Mouse (Mus musculus): Measurements from ENCODE around the gene Nbea.
A peak's percentile ranks its signal among the peaks of the same experiment; 100 is the strongest.

Gene Nbea

DNA sequence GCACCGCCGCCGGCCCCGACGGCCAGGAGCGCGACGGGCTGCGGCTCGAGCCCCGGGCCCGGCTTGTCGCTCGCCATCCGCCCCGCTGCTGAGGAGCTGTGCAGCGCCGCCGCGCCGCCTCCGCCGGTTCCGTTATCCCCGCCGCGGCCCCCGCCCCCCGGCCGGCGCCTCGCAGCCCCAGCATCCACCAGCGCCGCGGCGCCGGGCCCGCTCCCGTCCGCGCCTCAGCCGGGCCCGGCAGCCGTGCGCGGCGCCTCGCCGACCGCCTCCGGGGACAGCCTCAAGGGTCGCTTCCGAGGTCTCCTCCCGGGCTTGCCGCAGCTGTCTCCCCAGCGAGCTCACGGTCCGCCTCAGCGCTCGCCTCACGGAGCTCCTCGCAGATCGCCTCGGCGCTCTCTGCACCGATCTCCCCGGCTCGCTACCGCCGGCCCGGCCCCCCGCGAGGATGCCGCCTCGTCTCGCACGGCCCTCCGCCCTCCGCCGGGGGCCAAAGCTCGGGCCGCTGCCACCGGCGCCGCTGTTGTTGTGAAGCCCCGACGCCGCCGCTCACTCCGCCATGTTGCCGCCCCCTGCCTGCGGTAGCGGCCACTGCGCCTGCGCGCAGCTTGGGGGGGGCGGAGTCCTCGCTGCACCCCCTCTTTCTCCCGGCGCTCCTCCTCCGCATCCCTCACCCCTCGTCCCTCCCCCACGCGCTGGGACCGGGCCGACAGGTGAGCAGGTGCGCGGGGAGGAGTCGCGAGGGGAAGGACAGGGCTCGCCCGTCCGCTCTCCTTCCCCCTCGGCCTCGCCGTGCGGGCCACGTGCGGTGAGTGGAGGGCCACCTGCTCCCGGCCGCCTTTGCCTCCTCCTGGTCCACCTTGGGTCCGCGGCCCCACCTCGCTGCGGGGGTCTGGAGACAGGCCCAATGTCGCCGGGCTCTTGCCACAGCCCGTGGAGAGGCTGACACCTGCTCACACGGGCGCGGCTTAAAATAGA lies at the start of gene Nbea:
Gene Nbea (minus strand): TSS at position 543 of the 975 bp plus-strand sequence.
- DNase-seq = peak; percentile 89

DNA sequence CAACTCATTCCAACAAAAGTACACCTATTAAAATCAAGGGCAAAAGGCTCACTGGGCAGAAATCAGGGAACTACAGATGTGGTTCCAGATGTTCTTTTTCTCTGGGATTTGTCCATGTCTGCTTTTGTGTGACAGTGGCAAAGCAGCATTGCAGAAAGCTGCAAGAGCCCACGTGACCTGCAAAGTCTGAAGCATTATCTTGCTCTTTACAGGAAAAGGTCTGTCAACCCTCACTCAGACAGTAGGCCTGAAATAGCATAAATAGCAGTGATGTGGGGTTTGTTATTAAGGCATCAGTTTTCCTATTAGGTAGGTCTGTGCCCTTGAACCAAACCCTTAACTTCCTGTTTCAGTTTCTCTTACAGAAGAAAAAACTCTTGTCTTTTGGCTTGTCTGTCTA lies 45.8 kb upstream of the Nbea start:
- no peak for DNase-seq

DNA sequence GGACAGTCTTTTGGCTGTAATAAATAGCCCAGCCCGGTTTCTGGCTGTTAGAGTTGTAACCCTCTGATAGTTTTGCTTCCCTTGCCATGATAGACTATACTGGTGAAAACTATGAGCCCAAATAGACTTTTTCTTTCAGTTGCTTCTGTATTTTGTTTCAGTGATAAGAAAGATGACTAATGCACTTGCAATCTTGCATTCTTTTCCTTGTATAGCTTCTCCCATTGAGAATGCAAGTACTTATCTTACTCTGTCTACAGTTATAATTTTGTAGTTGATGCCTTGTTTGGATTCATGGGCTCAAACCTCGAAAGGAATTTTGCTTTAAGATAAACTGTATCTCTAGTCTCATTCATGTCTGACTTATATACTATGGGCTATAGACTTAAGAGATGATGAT lies 32.5 kb upstream of the Nbea start:
- DNase-seq = no peak

DNA sequence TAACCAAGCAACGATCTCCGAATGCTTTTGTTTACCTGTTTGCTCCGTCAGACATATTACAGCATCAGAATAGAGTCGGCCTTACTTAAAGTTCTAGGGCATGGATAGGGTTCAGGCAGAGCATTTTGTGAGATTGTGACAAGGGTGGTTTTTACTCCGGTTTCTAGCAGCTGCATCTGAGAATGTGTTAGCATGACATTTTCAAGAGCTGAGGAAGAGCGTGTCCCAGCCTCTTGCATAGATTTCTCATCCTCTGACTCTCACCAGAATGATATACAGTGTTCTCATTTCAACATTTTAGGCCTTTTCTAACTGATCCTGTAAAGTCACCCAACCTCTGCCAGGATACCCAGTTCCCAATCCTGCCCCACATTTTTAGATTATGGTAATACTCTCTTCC lies 20.5 kb upstream of the Nbea start:
- peak; percentile 12 for DNase-seq

DNA sequence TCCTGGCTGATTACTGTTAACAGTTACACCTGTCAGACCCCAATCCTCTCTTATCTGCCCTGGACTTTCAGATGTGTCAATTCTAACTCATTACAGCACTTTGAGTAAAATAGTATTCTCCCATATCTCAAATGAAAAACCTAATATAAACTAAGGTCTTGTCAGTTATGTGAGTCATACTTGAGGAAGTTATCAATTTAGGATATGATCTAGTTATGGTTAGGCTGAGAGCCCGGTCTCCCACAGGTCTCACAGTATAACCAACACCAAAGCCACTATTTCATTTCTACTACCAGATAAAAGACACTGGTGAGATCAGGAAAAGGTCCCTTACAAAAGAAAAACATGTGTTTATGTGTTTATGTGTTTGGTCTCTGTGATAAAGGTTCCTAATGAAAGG lies 4.7 kb upstream of the Nbea start:
- no peak for DNase-seq

DNA sequence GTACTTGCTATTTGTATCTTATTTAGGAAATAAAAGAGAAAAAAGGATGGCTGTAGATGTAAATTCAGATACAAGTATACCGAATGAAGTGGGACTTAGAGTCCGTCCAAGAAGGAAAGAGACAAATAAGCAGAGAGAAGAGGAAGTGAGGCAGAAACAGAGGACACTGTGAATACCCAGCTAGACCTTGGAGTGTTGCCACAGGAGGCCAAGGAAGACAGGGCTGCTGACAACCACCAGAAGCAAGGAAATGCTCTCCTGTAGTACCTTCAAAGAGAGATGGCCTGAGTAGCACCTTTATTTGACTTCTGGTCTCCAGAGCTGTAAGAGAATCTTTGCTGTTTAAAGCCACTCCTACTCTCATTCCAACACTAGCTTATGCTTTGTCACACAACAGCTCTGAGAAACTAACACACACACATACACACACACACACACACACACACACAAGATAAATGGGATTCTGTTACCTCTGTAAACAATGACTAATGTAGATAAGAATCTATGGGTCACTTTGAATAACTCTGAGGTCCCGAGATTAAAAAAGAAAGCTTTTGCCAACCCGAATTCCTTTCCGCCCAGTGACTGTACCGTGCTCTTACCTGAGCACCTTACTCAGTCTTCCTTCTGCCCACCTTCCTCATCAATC lies 3.8 kb upstream of the Nbea start:
- DNase-seq = no peak

DNA sequence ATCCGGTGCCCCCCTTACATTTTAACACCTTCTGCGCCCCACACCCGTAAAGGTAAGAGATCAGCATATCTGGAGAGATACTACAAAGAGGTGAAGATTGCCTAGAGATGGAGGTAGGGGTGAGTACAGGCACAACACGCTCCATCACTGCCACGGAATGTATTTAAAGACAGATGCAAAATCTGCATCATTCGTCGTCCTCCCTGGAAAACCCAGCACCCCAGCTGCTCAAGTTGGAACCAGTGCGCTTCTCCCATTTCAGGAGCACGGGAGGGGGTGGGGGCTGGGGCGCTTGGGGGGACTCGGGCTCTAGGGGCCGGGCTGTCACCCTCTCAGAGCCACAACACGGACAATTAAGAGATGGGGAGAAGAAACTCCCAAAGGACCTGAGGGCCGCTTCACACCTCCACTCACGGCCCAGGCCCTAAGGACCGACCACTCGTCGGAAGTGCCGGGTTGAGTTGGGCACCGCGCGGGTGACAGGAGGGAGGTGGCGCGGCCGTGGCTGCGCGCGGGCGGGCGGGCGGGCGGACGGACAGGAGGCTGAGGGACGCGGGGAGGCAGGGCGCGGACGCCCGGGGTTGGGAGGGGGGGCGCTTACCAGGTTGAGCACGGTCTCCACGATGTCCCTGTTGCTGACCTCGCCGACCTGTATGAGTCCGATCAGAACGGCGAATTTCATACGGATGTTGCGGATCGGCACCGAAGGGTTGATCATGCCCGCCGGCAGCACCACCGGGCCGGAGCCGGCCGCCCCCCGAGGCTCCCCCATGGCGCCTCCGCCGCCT lies 936 bp downstream of the Nbea start:
- peak; percentile 49 for DNase-seq

DNA sequence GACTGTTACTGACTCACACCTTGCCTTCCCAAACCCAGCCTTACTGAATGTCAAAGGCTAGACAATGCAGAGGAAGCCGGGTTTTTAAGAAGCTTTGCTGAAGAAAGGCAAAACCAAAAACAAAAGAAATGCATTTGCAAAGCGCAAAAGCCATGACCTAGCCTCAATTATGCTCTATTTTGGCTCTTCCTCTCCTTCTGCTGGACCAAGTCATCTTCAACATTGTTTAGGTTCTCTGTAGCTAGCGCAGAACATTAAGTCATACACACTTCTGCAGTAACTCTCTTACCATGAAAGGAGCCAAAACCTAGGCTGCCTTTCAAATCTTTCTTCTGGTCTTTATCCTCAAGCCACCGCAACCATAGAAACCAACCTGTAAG lies 1.5 kb downstream of the Nbea start:
- no peak for DNase-seq

DNA sequence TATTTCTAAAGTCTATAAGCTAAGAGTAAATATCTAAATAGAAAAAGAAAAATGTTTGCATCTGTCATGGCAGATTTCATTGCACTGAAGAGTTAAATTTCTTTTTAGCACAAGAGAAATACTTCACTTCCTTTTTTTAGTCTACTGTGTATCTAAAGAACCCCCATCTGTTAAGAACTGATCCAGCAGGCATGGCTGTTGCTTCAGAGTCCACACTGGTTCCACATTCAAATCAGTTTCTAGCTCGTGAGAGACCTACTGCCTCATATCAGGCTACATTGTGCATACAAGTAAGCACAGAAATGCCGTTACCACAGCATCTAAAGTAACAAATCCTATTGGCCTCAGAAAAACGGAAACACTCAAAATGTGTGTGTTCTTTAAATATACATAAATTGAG lies 2.5 kb downstream of the Nbea start:
- DNase-seq = peak; percentile 33

DNA sequence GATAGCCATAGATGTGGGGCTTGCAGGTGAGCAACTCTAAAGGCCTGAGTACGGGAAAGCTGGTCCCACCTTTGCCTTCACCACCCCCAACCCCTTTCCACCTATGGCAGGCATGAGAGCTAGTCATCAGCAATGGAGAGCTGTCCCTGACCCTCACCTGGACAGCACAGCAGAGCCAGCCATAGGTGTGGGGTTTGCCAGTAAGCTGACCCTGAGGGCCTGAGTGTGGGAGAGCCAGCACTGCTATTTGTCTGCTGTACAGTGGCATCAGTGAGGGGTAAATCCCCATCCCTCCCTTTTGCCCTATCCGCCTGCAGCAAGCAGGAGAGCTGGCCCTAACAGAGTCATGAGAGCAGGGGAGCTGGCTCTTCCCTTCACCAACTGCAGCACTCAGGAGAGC lies 25.6 kb downstream of the Nbea start:
- no peak for DNase-seq

DNA sequence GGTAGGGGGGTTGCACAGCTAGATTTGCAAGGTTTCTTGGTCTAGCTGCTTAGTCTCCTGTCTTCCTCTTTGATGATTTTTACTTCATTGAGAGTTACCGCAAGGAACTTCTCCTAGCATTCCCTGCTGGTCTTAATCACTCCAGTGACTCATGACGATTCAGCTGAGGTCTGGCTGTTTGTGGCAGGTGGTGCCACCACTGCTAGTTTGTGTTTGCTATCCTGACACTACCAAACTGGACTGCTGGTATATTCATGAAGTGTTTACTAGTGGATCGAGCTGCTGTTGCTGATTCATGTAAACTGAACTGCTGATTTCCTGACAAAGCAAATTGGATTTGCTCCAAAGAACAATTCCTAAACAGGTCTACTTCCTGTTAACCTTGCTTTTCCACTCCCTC lies 56.8 kb downstream of the Nbea start:
- no peak for DNase-seq

DNA sequence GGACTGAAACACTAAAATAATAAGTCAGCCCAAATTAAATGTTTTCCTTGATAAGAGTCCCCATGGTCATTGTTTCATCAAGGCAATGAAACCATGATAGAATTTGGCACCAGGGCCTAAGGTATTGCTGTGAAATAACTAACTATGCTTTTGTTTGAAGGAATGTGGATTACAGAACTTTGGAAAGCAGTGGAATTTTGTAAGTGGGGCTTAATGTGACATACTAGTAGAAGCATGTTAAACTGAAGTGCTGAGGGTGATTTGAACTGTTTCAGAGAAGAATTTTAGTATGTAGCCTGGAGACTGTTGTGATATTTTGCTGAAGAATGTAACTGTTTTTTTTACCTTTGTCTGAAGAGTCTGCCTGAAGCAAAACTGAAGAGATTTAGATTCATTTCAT lies 66.9 kb downstream of the Nbea start:
- no peak for DNase-seq

DNA sequence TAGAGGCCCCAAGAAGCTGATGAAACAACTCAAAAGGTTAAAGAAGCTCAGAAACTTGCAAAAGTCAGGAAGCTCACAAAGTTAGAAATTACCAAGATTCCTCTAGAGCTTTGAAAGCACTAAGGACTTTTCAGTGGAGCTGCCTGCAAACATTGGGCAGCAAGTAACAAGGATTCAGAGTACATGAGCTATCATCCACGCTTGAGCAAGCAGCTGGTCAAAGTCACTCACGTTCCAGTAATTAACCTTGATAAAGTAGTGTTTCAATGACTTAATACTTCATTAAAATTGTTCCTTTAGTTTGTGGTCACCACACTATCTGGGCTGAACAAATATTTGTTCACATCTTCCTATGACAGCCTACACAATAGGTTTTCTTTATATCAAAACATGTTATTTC lies 75.4 kb downstream of the Nbea start:
- no peak for DNase-seq

DNA sequence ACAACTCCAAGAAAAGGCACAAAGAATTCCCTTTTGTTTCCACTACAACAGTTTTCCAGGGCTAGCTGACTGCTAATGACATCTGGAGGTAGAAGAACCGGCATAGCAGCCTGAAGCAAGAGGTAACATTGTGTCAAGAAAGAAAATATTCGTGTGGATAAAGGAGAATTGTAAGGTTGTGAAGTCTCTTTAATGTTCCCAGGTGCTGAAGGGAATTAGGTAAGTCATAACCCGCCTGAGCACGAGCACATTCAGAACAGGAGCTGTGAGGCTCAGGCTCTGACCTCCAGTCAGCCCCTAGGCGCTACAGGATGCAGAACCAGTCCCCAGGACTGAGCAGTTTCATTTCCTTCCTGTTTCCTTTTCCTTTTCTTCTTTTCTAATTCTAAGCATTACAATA lies 86.4 kb downstream of the Nbea start:
- DNase-seq = no peak

DNA sequence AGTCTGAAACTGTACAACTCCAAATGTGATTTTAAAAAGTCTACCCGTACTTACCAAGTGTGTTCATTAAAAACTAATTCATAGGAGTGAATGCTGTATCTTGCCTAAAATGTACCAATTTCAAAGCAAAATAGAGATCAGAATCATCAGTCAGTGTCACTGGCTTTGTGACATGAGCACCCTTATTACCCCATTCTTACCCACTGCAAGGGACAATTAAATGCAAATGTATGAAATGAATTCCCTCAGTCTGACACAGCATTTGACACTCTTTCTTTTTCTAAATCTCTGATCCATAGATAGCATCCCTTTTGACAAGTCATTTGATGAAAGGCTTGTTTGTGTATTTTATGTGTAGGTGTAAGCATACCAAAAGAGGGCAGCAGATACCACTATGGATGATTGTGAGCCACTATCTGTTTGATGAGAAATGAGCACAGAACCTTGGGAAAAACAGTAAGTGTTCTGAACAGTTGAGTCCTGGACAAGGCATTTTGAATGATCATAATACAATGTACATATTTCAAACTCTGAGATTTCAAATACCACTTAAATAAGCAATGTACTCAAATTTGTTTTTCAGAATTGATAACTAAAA lies 104.4 kb downstream of the Nbea start:
- no peak for DNase-seq

DNA sequence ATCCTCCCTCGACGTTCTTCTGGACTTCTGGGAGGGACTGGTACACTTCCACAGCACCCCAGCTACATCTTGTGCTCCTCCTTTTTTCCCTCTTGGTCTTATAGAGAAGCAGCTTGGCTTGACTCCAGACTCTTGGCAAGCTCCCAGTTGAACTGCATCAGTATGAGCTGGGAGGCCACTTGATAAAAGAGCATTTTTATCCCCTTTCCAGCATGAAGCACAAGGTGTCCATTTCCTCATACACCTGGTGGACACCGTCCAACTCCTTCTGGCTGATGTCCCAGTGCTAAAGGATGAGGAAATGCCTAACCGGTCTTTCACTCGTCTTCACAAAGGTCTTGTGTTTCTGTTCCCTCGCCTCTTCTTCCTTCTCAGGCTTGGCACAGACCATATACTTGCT lies 115.7 kb downstream of the Nbea start:
- no peak for DNase-seq

DNA sequence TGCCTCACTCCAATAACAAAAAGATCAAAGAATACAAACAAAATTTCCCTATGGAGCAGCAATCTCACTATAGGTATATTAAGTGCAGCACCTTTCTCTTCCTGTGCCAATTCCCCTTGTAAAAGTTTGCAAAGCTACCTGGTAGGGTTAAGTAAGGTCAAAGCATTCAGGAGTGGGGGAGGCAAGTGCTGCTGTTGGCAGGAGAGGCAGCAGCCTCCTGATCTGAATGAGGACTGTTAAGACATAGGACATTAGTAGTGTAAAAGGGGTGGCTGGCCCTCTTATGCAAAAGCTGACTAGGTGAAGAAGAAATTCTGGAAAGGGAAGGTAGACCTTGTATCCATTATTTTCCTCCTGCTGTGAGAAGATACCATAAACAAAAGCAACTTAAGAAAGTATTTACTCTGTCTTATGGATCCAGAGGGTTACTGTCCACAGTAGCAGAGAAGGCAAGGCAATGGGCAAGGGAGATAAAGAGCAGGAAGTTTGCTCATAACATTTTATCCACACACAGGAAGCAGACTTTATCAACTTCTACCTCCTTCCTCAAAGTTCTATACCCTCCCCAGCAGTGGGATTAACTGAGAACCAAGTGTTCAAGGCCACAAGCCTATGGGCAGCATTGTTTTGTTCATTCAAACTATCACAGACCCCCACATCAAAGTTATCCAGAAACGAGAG lies 117.0 kb downstream of the Nbea start:
- DNase-seq = no peak

DNA sequence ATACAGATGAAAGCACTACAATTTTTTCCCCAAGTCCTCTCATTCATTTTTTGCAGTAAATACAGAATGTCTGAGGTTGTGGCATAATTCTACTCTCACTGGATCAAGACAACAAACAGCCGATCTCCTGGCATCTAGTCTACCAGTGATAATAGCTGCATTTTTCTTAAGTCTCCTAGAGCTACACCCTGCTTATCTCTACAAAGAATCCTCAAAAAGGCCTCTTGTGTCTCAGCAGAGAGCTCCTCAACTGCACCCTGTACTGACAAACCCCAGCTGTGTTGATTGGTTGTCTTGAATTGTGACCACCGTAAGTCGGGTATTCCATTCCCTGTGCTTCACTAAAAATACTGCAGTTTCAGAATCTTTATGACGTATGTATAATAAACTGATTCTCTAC lies 118.3 kb downstream of the Nbea start:
- no peak for DNase-seq

DNA sequence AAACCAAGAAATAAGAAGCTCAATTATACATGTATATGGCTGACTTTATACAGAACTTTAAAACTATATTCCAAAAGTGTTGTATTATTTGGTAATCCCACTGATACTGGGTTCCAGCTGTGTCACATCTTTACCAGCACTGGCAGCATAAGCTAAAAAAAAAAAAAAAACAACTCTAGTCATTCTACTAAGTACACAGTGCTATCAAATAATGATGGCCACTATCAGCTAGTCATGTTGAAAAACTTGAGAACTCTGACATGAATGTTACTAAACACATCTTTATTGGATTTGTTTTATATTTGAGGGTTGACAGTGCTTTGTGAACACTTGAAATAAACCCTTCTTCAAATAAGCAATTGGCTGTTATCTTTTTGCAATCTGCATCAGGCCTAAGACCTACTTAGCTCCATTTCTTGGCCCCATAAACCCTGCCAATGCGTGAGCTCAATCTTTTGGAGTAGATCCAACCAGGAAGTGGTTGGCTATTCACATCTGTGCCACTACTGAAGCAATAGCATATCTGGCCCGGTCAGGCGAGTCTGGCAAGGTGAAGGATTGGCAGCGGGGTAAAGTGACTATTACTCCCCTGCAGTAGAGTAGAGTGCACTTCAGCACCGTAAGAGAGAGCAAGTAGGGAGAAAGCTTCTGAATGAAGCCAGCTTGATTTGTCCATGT lies 137.7 kb downstream of the Nbea start:
- no peak for DNase-seq

DNA sequence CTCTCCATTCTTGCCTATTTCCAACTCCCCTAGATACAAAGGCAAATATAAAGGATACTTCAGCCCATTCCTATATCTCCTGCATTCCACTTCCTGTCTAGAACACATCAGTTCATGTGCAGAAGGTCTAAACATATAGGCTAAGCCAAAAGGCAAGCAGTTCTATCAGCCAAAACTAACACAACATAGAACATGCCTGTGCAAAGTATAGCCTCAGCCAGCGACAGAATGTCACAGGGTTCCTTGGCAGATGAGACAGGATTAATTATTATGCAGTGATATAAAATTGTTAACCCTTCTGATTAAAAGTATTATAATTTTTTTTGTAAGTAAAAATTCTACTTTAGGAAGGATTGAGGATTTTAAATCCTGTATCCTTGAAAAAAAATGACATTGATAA lies 140.4 kb downstream of the Nbea start:
- DNase-seq = no peak

DNA sequence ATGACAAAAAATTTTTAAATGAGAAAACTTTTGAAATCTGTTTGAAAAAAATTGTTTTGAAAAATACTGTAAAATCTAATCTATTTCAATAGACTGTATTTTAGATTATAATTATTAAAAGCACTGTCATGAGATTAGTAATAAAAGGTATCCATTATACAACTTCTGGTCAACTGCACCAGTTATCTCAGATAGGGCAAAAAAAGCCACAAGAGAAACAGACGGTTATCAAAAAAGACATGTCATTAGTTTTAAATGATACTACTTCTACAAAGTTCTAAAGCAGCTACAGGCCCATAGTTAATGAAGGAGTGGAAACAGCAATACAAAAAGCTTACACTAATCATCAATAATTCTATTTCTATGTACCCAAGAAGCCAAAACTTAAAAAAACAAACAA lies 144.0 kb downstream of the Nbea start:
- DNase-seq = no peak

DNA sequence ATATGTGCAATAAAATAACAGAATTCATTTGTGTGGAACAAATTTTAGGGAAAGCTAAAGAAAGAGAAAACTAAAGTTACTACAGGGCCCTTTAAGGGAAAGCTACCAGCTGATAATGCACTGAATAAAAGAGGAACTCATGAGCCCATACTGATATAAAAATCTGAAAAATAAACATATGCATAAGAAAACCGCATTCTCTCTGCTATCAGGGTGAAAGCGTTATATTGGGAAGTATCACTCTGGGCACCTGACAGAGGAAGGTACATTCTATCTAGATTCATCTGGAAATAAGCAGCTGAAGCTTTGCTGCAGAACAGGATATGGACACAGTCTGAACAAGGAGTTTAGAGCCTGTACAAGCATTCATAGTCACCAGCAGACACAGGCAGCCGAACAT lies 148.9 kb downstream of the Nbea start:
- no peak for DNase-seq
